Mouse (Mus musculus) megakaryocyte-erythroid progenitor cell, adult 5 weeks (primary cell): ENCODE measurements around the gene Ccdc70. TPM values are rescaled to one million over a fixed set of nuclear protein-coding genes. Genes with fewer than 3 reads are reported as not detected.

ENCODE experiments used
- polyA plus RNA-seq: library from polyadenylated mRNA; stranded (reverse); fragments of >175 nt; gene quantifications from 2 replicates; pipeline ENCODE4 v1.2.3, GENCODE M21; 2012

The Ccdc70 gene
- not detected in 2 replicates for polyA plus RNA-seq

DNA sequence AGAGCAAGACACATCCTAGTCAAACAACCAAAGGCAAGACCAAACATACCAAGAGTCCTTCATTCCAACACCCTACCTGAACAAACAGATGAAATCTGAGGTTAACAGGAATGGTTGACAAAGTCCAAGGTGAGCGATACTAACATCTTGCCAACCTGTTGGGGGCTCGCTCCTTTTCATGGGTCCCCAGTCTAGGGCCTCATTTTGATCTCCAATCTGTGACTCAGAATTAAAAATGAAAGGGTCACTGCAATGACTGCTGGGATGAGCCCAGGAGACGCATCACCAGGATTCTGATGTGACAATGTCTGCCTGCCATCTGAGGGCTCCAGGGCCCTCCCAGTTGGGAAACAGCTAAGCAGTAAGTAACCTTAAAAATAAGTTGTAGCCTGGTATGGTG, at the start of gene Ccdc70:
Gene Ccdc70 (plus strand): TSS at position 301 of the 400 bp plus-strand sequence.

DNA sequence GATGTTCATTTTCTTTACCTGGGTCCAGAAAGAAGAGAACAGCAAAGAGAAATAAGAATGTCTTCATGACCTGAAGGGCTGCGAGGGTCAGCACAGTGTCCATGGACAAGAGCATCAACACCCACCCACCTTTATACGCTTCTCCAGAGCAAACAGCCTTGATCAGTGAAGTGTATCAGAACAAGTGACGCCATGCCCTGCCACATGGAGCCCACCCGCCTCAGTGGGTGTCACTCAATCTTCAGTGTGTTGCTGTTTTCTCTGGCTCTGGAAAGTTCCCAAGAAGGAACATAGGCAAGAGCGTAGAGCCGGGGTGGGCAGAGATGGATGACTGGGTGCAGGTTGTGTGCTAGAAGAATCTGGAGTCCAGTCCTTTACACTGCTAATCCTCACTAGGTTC, 37.0 kb upstream of the Ccdc70 start, which contains the start of gene Defb15:
Gene Defb15 (minus strand): TSS at position 101 of the 400 bp plus-strand sequence.

GRCm38 (mm10) chr8:21938052-21938451, 31.5 kb upstream of the Ccdc70 start, which contains the start of gene Defb35:
Defb35 (plus strand) TSS chr8:21938352.

GRCm38 (mm10) chr8:21946462-21946861, 23.1 kb upstream of the Ccdc70 start, which contains the start of gene Defb13:
Defb13 (plus strand) TSS chr8:21946762.

DNA sequence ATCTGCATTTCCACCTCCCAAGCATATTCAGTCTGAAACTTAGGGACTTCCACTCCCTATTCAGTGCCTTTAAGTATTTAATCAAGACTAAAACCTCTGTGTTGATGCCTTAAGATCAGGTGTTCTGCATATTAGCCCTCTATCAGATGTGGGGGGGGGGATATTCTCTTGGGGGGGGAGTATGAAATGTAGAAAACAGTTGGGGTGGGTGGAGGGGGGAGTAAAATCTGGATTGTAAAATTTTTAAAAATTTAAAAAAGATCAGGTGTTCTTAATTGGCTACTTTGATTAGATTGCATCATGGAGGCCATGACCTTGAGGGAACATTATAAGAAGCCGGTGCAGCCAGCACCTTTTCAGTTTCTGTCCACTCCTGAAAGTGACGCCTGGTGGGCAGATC, 11.2 kb upstream of the Ccdc70 start, which contains the start of gene Fam90a1a:
Gene Fam90a1a (plus strand): TSS at position 301 of the 400 bp plus-strand sequence.

Other genes starting within 250 kb of the Ccdc70 start
- not detected in 2 replicates for gene Defa24, start 235.3 kb upstream of the Ccdc70 start, polyA plus RNA-seq
- gene Defb50, start 146.2 kb upstream of the Ccdc70 start, polyA plus RNA-seq: not detected in 2 replicates
- gene Defb2, start 129.8 kb upstream of the Ccdc70 start, polyA plus RNA-seq: not detected in 2 replicates
- gene Defb10, start 110.9 kb upstream of the Ccdc70 start, polyA plus RNA-seq: not detected in 2 replicates
- gene Defb9, start 84.4 kb upstream of the Ccdc70 start, polyA plus RNA-seq: not detected in 2 replicates
- gene Defb11, start 63.4 kb upstream of the Ccdc70 start, polyA plus RNA-seq: not detected in 2 replicates
- not detected in 2 replicates for gene Defb15, start 37.1 kb upstream of the Ccdc70 start, polyA plus RNA-seq
- not detected in 2 replicates for gene Defb35, start 31.4 kb upstream of the Ccdc70 start, polyA plus RNA-seq
- not detected in 2 replicates for gene Defb13, start 23.0 kb upstream of the Ccdc70 start, polyA plus RNA-seq
- gene Fam90a1a, start 11.1 kb upstream of the Ccdc70 start, polyA plus RNA-seq: not detected in 2 replicates
- 3.3 and 3.8 TPM in 2 replicates for gene Atp7b, start 90.5 kb downstream of the Ccdc70 start, polyA plus RNA-seq
- gene Alg11, start 90.9 kb downstream of the Ccdc70 start, polyA plus RNA-seq: 0.33 and 0.53 TPM in 2 replicates
- not detected in 2 replicates for gene Nek5, start 155.3 kb downstream of the Ccdc70 start, polyA plus RNA-seq
- 1.2 and 1.5 TPM in 2 replicates for gene Nek3, start 196.7 kb downstream of the Ccdc70 start, polyA plus RNA-seq
- 6.6 and 8.3 TPM in 2 replicates for gene Ckap2, start 216.0 kb downstream of the Ccdc70 start, polyA plus RNA-seq
- 13.1 and 14.8 TPM in 2 replicates for gene Vps36, start 223.0 kb downstream of the Ccdc70 start, polyA plus RNA-seq